Mouse (Mus musculus) cortical plate, adult 2 months (tissue): ENCODE data around the gene Kmt2b. TPM values are rescaled to one million over a fixed set of nuclear protein-coding genes. Genes with fewer than 3 reads are reported as not detected.

ENCODE experiments used
- H3K27ac ChIP-seq: fragments of 200-500 bp; 2 replicates; pipeline ENCODE4 v1.5.1; 2012; ENCODE audit warnings: low read length, control low read depth, inconsistent platforms; ENCODE audit not compliant: insufficient read depth
- H3K4me1 ChIP-seq: fragments of 200-500 bp; 2 replicates; pipeline ENCODE4 v1.6.1; 2011; ENCODE audit warnings: low read length; ENCODE audit not compliant: control insufficient read depth, insufficient read depth
- H3K4me3 ChIP-seq: fragments of 200-500 bp; 2 replicates; pipeline ENCODE4 v1.5.1; 2011; ENCODE audit warnings: mild to moderate bottlenecking, low read length, control low read depth; ENCODE audit not compliant: insufficient read depth
- CTCF ChIP-seq: fragments of 200-500 bp; IDR thresholded peaks from 2 replicates; pipeline ENCODE4 v1.5.1; 2011; ENCODE audit warnings: mild to moderate bottlenecking, control low read depth, low read length; ENCODE audit not compliant: insufficient read depth; ENCODE audit errors: extremely low read depth
- POLR2A ChIP-seq: fragments of 200-500 bp; IDR thresholded peaks from 2 replicates; pipeline ENCODE4 v1.6.1; 2011; ENCODE audit warnings: mild to moderate bottlenecking, low read length, control low read depth; ENCODE audit not compliant: insufficient read depth; ENCODE audit errors: extremely low read depth
- polyA plus RNA-seq: library from polyadenylated mRNA; depleted of rRNA; stranded (reverse); fragments of >200 nt; gene quantifications from 2 replicates; pipeline ENCODE4 v1.2.3, GENCODE M21; 2012

The Kmt2b gene
- polyA plus RNA-seq, 1 experiment: 40.0 TPM

GRCm38 (mm10) chr7:30552102-30553020 lies 36.2 kb downstream of the Kmt2b start, which contains the start of the genes Hspb6 and Proser3:
Gene Hspb6, plus strand, starts transcription at chr7:30552178.
Gene Proser3, minus strand, starts transcription at chr7:30552299.
- peak within 1 kb of the TSS; percentile 71 for H3K4me3 ChIP-seq
- H3K4me1 ChIP-seq: no peaks in the 10 kb centered on the region
- TF ChIP-seq CTCF (no peak), POLR2A (peak; percentile 95)
- peak within 1 kb of the TSS; percentile 85 for H3K27ac ChIP-seq

- Histone ChIP-seq H3K27ac (peak overlapping the region; percentile 85), H3K4me3 (peak overlapping the region; percentile 71), H3K4me1 (no peaks in the 10 kb centered on the region)
- no peak for TF ChIP-seq CTCF
- no peak for TF ChIP-seq POLR2A
These were observed 37.0 kb downstream of the Kmt2b start for GRCm38 (mm10) chr7:30551445-30552101.

GRCm38 (mm10) chr7:30550603-30551002 lies 37.9 kb downstream of the Kmt2b start:
- Histone ChIP-seq H3K4me3 (no peak overlapping the region), H3K27ac (no peak overlapping the region), H3K4me1 (no peaks in the 10 kb centered on the region)
- TF ChIP-seq CTCF (no peak), POLR2A (no peak)

GRCm38 (mm10) chr7:30549880-30550279 lies 38.6 kb downstream of the Kmt2b start:
- H3K4me1 ChIP-seq: no peaks in the 10 kb centered on the region
- TF ChIP-seq POLR2A: no peak
- no peak for TF ChIP-seq CTCF
- no peak overlapping the region for H3K4me3 ChIP-seq
- H3K27ac ChIP-seq: no peak overlapping the region

GRCm38 (mm10) chr7:30544327-30544726 lies 44.2 kb downstream of the Kmt2b start:
- H3K4me1 ChIP-seq: no peaks in the 10 kb centered on the region
- TF ChIP-seq CTCF (no peak), POLR2A (no peak)
- H3K4me3 ChIP-seq: no peak overlapping the region
- H3K27ac ChIP-seq: no peak overlapping the region

DNA sequence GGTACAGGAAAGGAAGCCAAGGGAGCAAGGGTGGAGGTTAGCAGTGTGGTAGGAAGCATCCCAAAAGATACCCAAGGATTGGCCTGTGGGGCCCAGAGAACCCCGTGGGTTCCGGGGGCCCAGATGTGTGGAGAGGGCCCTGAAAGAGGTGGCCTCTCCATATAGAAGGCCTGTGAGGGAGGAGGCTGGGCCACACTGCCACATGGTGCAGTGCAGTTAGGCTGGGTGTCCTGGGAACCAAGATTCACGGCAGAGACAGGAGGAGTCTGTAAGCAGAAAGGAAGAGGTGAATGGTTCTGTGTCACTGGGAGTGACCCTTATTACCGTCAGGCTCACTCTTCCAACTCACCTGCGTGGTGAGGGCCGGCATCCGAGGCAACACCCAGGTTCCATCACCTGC lies 48.0 kb downstream of the Kmt2b start:
- no peak for TF ChIP-seq POLR2A
- no peak for TF ChIP-seq CTCF
- Histone ChIP-seq H3K27ac (no peak overlapping the region), H3K4me3 (no peak overlapping the region), H3K4me1 (no peaks in the 10 kb centered on the region)

DNA sequence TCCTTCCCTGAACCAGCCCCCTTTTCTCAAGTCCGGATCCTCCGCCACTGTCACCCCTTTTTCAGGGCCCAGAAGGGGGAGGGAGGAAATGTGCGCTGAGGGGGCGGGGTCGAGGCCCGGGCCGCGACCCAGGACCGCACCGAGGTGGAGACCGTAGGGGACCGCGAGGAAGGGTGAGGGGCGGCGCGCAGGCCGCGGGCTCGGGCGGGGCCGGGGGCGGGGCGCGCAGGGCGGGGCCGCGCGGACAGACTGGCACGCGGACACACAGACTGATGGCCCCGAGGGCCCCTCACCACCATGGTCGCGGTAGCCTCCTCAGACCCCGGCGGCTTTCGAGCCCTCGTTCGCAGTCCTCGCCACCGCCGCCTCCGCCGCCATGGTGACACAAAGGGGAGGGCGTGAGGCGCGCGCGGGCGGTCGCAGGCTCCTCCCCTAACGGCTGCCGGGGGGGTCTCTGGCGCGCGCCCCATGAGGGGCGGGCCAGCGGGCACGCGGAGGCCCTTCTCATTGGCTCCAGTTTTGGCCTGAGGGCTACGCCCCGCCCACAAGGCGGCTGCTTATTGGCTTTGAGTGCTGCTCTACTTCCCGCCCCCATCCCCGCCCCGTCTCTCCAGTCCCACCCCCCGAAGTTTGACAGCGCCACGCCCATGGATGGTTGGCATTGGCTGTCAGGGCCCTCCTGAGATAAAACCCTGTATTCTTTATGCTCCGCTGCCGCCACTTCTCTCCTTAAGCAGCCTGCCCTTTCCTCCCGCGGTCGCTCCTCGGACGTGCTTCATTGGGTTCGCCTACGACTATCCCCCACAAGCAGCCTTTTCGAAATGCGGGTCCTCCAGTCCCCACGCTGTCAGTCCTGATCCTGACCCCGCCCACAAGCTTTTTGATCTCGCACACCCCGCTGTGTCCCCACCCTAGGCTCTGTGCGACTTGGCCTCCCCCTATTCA lies 53.6 kb downstream of the Kmt2b start, which contains the start of gene Arhgap33:
Arhgap33 (minus strand) TSS at position 428 of the 945 bp plus-strand sequence.
- H3K27ac ChIP-seq: peak within 1 kb of the TSS; percentile 57
- peak within 1 kb of the TSS; percentile 75 for H3K4me3 ChIP-seq
- TF ChIP-seq CTCF (no peak), POLR2A (peak; percentile 59; the same call in 1 of the 2 replicates)
- peaks cover 14% of the 10 kb centered on the region for H3K4me1 ChIP-seq

- TF ChIP-seq CTCF (no peak), POLR2A (peak; percentile 15; the same call in 1 of the 2 replicates)
- Histone ChIP-seq H3K27ac (peak overlapping the region; percentile 57), H3K4me1 (peaks cover 14% of the 10 kb centered on the region), H3K4me3 (peak overlapping the region; percentile 75)
These were observed 54.4 kb downstream of the Kmt2b start for GRCm38 (mm10) chr7:30533941-30534632.
